Mouse (Mus musculus) thymus, adult 2 months (tissue): ENCODE measurements around the gene D130043K22Rik. TPM values are rescaled to one million over a fixed set of nuclear protein-coding genes. Genes with fewer than 3 reads are reported as not detected.

Experiments used
- DNase-seq: peaks from one replicate; pipeline ENCODE4 v3.0.0; 2021
- H3K27ac ChIP-seq: fragments of 200-500 bp; 2 replicates; pipeline ENCODE4 v1.5.1; 2012; ENCODE audit warnings: low read length, control low read depth; ENCODE audit not compliant: control insufficient read depth, insufficient read depth
- H3K27me3 ChIP-seq: fragments of 200-500 bp; 2 replicates; pipeline ENCODE4 v1.6.1; 2012; ENCODE audit warnings: mild to moderate bottlenecking, low read length, moderate library complexity, mixed read lengths; ENCODE audit not compliant: control insufficient read depth, insufficient read depth
- H3K36me3 ChIP-seq: fragments of 200-500 bp; 2 replicates; pipeline ENCODE4 v1.6.1; 2012; ENCODE audit warnings: mild to moderate bottlenecking, low read length, moderate library complexity; ENCODE audit not compliant: control insufficient read depth, insufficient read depth
- H3K4me1 ChIP-seq: fragments of 200-500 bp; replicated peaks from 2 replicates; pipeline ENCODE4 v1.6.1; 2012; ENCODE audit warnings: low read length; ENCODE audit not compliant: control insufficient read depth, insufficient read depth
- H3K4me3 ChIP-seq: fragments of 200-500 bp; 2 replicates; pipeline ENCODE4 v1.5.1; 2012; ENCODE audit warnings: mild to moderate bottlenecking, low read length, control low read depth, moderate library complexity; ENCODE audit not compliant: control insufficient read depth, insufficient read depth
- CTCF ChIP-seq: fragments of 200-500 bp; IDR thresholded peaks from 2 replicates; pipeline ENCODE4 v1.5.1; 2012; ENCODE audit warnings: mild to moderate bottlenecking, control low read depth, low read length, moderate library complexity, borderline replicate concordance; ENCODE audit not compliant: control insufficient read depth, poor library complexity, insufficient read depth; ENCODE audit errors: extremely low read depth
- POLR2A ChIP-seq: fragments of 200-500 bp; IDR thresholded peaks from 2 replicates; pipeline ENCODE4 v1.6.1; 2012; ENCODE audit warnings: mild to moderate bottlenecking, low read length, control low read depth, moderate library complexity; ENCODE audit not compliant: control insufficient read depth, poor library complexity, insufficient read depth; ENCODE audit errors: extremely low read depth
- WGBS: fragments of 180-500 bp; shearing (Covaris S2); methylation state at CpG from one replicate; pipeline ENCODE4 v1.1.7; 2018; 5-methylcytosine and 5-hydroxymethylcytosine counted together
- polyA plus RNA-seq: library from polyadenylated mRNA; depleted of rRNA; stranded (reverse); fragments of >200 nt; gene quantifications from 2 replicates; pipeline ENCODE4 v1.2.3, GENCODE M21; 2012

Gene D130043K22Rik
- polyA plus RNA-seq, 1 experiment = 0.12 TPM

DNA sequence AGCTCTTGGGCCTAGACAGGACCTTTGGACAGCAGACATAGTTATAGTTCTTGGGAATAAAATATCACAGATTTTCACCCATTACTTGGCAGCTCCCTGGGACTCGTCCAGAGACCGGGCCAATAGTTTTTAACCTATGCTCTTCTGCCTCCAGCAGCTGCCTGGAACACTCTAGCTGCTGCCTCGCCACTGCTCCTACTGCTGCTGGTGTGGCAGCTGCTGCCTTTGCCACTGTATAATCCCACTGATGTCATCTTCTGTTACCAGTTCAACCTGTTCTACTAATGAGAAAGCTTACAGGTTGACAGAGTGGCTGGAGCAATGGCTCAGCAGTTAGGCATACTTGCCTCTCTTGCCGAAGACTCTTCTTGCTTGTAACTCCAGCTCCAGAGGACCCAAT is 4.4 kb downstream of the D130043K22Rik start:
- no peak overlapping the region for H3K4me3 ChIP-seq
- peaks cover 6% of the 10 kb centered on the region for H3K4me1 ChIP-seq
- 96% methylated on average over 4 of the region's 4 CpGs for WGBS
- no peaks in the 10 kb centered on the region for H3K27me3 ChIP-seq
- no peak for TF ChIP-seq POLR2A
- no peak for TF ChIP-seq CTCF
- H3K27ac ChIP-seq = no peak overlapping the region
- no peak for DNase-seq
- no peaks in the 10 kb centered on the region for H3K36me3 ChIP-seq

GRCm38 (mm10) chr13:24851989-24852388 is 7.1 kb downstream of the D130043K22Rik start:
- no peaks in the 10 kb centered on the region for H3K27me3 ChIP-seq
- no peaks in the 10 kb centered on the region for H3K36me3 ChIP-seq
- H3K4me3 ChIP-seq = no peak overlapping the region
- no peaks in the 10 kb centered on the region for H3K4me1 ChIP-seq
- 96% methylated on average over 2 of the region's 2 CpGs for WGBS
- no peak for DNase-seq
- no peak for TF ChIP-seq POLR2A
- no peak for TF ChIP-seq CTCF
- H3K27ac ChIP-seq = no peak overlapping the region

DNA sequence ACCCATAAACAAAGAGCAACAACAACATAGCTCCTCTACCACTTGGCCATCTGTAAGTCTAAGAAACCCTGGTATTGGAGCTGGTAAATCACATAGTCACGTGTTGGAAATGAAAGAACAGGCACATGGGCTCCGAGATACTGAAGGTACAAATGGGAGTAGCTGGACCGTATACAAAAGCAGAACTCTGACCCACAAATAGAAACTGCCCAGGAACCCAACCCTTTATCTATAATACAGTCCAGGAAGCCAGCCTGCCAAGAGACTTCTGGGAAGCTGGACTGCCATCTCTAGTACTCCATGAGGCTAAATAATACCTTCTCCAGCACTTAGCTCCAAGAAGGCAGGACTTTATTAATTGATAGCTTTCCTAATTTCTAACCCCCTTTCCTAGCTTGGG is 7.6 kb downstream of the D130043K22Rik start:
- Histone ChIP-seq H3K4me3 (no peak overlapping the region), H3K36me3 (no peaks in the 10 kb centered on the region), H3K27me3 (no peaks in the 10 kb centered on the region), H3K27ac (no peak overlapping the region), H3K4me1 (no peaks in the 10 kb centered on the region)
- no peak for TF ChIP-seq POLR2A
- no peak for TF ChIP-seq CTCF
- 86% methylated on average over 3 of the region's 3 CpGs for WGBS
- DNase-seq = no peak

DNA sequence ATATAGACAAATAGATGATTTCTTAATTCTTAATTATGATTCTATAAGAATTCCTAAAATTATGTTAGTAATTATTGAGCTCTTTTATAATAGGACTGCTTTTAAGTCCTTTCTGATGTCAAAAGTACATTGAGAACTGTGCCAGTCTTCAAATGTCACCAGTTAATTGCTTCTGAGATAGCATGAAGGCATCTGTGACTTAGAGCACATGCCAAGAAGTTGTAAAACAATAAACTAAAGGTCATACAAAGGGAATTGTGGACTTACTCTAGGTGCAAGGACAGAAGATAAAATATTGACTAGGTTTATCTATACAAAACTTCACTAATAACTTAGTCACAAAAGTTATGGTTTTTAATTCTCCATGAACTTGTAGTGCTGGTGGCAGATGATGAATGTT is 14.2 kb downstream of the D130043K22Rik start:
- H3K4me3 ChIP-seq = no peak overlapping the region
- no peak for DNase-seq
- TF ChIP-seq CTCF (no peak), POLR2A (no peak)
- no peak overlapping the region for H3K27ac ChIP-seq
- no peaks in the 10 kb centered on the region for H3K27me3 ChIP-seq
- no peaks in the 10 kb centered on the region for H3K36me3 ChIP-seq
- H3K4me1 ChIP-seq = 0 out of 2 replicates have a peak, but pooled peaks cover 4% of the 10 kb centered on the region

GRCm38 (mm10) chr13:24861084-24861483 is 16.1 kb downstream of the D130043K22Rik start:
- Histone ChIP-seq H3K27ac (no peak overlapping the region), H3K36me3 (no peaks in the 10 kb centered on the region), H3K4me1 (0 out of 2 replicates have a peak, but pooled peaks cover 4% of the 10 kb centered on the region), H3K27me3 (no peaks in the 10 kb centered on the region), H3K4me3 (no peak overlapping the region)
- 80% methylated on average over 12 of the region's 12 CpGs for WGBS
- no peak for TF ChIP-seq CTCF
- TF ChIP-seq POLR2A = no peak
- DNase-seq = no peak

- WGBS = 83% methylated on average over 7 of the region's 7 CpGs
- DNase-seq = no peak
- H3K27ac ChIP-seq = no peak overlapping the region
- TF ChIP-seq CTCF = no peak
- TF ChIP-seq POLR2A = no peak
- no peaks in the 10 kb centered on the region for H3K27me3 ChIP-seq
- 0 out of 2 replicates have a peak, but pooled peaks cover 4% of the 10 kb centered on the region for H3K4me1 ChIP-seq
- no peaks in the 10 kb centered on the region for H3K36me3 ChIP-seq
- no peak overlapping the region for H3K4me3 ChIP-seq
Measured at GRCm38 (mm10) chr13:24862021-24862420, 17.1 kb downstream of the D130043K22Rik start.

GRCm38 (mm10) chr13:24862520-24862919 is 17.6 kb downstream of the D130043K22Rik start:
- H3K4me3 ChIP-seq = no peak overlapping the region
- 70% methylated on average over 7 of the region's 7 CpGs for WGBS
- no peak for TF ChIP-seq CTCF
- TF ChIP-seq POLR2A = no peak
- H3K4me1 ChIP-seq = 0 out of 2 replicates have a peak, but pooled peaks cover 4% of the 10 kb centered on the region
- H3K27me3 ChIP-seq = no peaks in the 10 kb centered on the region
- DNase-seq = peak; percentile 69
- no peaks in the 10 kb centered on the region for H3K36me3 ChIP-seq
- H3K27ac ChIP-seq = no peak overlapping the region
